ENCODE assay signal across 8 mouse cellular contexts in genomic region chr10:81356352-81356990, GRCm38 (mm10). TPM values are rescaled to one million over a fixed set of nuclear protein-coding genes. Genes with fewer than 3 reads are reported as not detected.
DNase-seq lines count a peak whose midpoint lies in the region; ATAC-seq and TF ChIP-seq lines count a peak whose summit lies in the region.

No protein-coding gene starts in this region.

- 6% methylated on average over 12 of the region's 12 CpGs for WGBS in bone marrow, adult 2 months
- WGBS in hindbrain, postnatal 0 days: 61% methylated on average over 12 of the region's 12 CpGs

- peak; percentile 12; the same call in 1 of the 2 replicates for TF ChIP-seq POLR2A in bone marrow, adult 2 months (IDR thresholded peaks at IDR 0.05; ENCODE audit: borderline replicate concordance, control insufficient read depth, low read depth, low read length)

- H3K4me1 ChIP-seq in bone marrow, adult 2 months (ENCODE audit: control insufficient read depth, insufficient read depth, low read length): peaks cover 5% of the 10 kb centered on the region; the same call in 1 of the 2 replicates
- peaks cover 10% of the 10 kb centered on the region; the same call in 1 of the 2 replicates for H3K4me1 ChIP-seq in hindbrain, postnatal 0 days (ENCODE audit: insufficient read depth, low read length)
- H3K4me1 ChIP-seq in megakaryocyte, embryonic 14.5 days: peaks cover 78% of the 10 kb centered on the region

- DNase-seq in heart, adult 11 months: peak; percentile 96
- DNase-seq in heart, postnatal 14 days: no peak
- DNase-seq in hindbrain, postnatal 0 days (ENCODE audit: low spot score): no peak
- no peak for DNase-seq in right cerebral cortex, adult 18-20 months
- DNase-seq in gastrocnemius, adult 8-10 months (ENCODE audit: low spot score in 2 of 2): no peak
- no peak for DNase-seq in urinary bladder, adult 18-20 months (ENCODE audit: low spot score in 2 of 2)

- ATAC-seq in hindbrain, postnatal 0 days: no peak

- peak overlapping the region; percentile 86 for H3K27ac ChIP-seq in bone marrow, adult 2 months (ENCODE audit: control insufficient read depth, insufficient read depth, low read depth, low read length, poor library complexity)
- no peak overlapping the region for H3K27ac ChIP-seq in hindbrain, postnatal 0 days

- H3K4me2 ChIP-seq in hindbrain, postnatal 0 days (ENCODE audit: low read depth, low read length): peak overlapping the region; percentile 91

- intact Hi-C loops in heart, postnatal 14 days (cut with DNase I): no loop called here

- no peaks in the 10 kb centered on the region for H3K9me3 ChIP-seq in hindbrain, postnatal 0 days (ENCODE audit: low read length)
- no peaks in the 10 kb centered on the region for H3K9me3 ChIP-seq in megakaryocyte, embryonic 14.5 days

- TF ChIP-seq CTCF in bone marrow, adult 2 months (IDR thresholded peaks at IDR 0.05; ENCODE audit: control insufficient read depth, insufficient read depth, low read length): no peak
- no peak for TF ChIP-seq CTCF in hindbrain, postnatal 0 days (IDR thresholded peaks at IDR 0.05; ENCODE audit: low read depth)

- H3K27me3 ChIP-seq in hindbrain, postnatal 0 days (ENCODE audit: insufficient read depth, low read length): no peaks in the 10 kb centered on the region
- no peaks in the 10 kb centered on the region for H3K27me3 ChIP-seq in megakaryocyte, embryonic 14.5 days (replicated peaks)

- 0 out of 2 replicates have a peak overlapping the region, but pooled peaks have one; percentile 21 for H3K9ac ChIP-seq in hindbrain, postnatal 0 days (replicated peaks; ENCODE audit: low read length)

- peak overlapping the region; percentile 62 for H3K4me3 ChIP-seq in bone marrow, adult 2 months (replicated peaks; ENCODE audit: control insufficient read depth, low read depth, low read length)
- no peak overlapping the region for H3K4me3 ChIP-seq in hindbrain, postnatal 0 days (ENCODE audit: low read length)
- H3K4me3 ChIP-seq in megakaryocyte, embryonic 14.5 days (replicated peaks): peak overlapping the region; percentile 100

- H3K36me3 ChIP-seq in hindbrain, postnatal 0 days (ENCODE audit: insufficient read depth, low read length): no peaks in the 10 kb centered on the region
- peaks cover 27% of the 10 kb centered on the region for H3K36me3 ChIP-seq in megakaryocyte, embryonic 14.5 days (replicated peaks; ENCODE audit: low read length)

RNA-seq across cellular contexts. Expression of gene Mfsd12, which starts 0.8 kb away (rescaled TPM):
- total RNA-seq in heart, postnatal 14 days (2021): 10 to 100 TPM; 11.7 to 14.3 TPM
- polyA plus RNA-seq in bone marrow, adult 2 months (2011; ENCODE audit: insufficient read depth, insufficient read length, low replicate concordance, missing spikeins): 11.0 and 14.3 TPM in 2 replicates
- total RNA-seq in hindbrain, postnatal 0 days (2014; rRNA removed): 34.4 and 38.1 TPM in 2 replicates
- 13.6 TPM in 2 replicates for polyA plus RNA-seq in hindbrain, postnatal 0 days (2015; fragmentation: Nextera tagmentation; extraction: Ambion mirVana)
- 20.2 and 44.1 TPM in 2 replicates for polyA plus RNA-seq in megakaryocyte, embryonic 14.5 days (2012; ENCODE audit: insufficient read depth, low replicate concordance)
- 1 to 10 TPM; 1.7 to 3.1 (median 2.1) TPM for total RNA-seq in gastrocnemius, adult 8-10 months (2022)

RNA-seq across cellular contexts. Expression of gene Hmg20b, which starts 6.2 kb away (rescaled TPM):
- total RNA-seq in heart, postnatal 14 days (2021): 10 to 100 TPM; 74.0 to 82.9 TPM
- 56.9 and 60.7 TPM in 2 replicates for polyA plus RNA-seq in bone marrow, adult 2 months (2011; ENCODE audit: insufficient read depth, insufficient read length, low replicate concordance, missing spikeins)
- total RNA-seq in hindbrain, postnatal 0 days (2014; rRNA removed): 20.8 and 28.5 TPM in 2 replicates
- 36.8 and 41.1 TPM in 2 replicates for polyA plus RNA-seq in hindbrain, postnatal 0 days (2015; fragmentation: Nextera tagmentation; extraction: Ambion mirVana)
- 302 and 601 TPM in 2 replicates for polyA plus RNA-seq in megakaryocyte, embryonic 14.5 days (2012; ENCODE audit: insufficient read depth, low replicate concordance)
- total RNA-seq in gastrocnemius, adult 8-10 months (2022): 10 to 100 TPM; 16.9 to 22.8 (median 21.1) TPM

RNA-seq across cellular contexts. Expression of gene 4930404N11Rik, which starts 9.1 kb away (rescaled TPM):
- total RNA-seq in heart, postnatal 14 days (2021): 1 to 10 TPM; 1.2 to 1.3 TPM
- polyA plus RNA-seq in bone marrow, adult 2 months (2011; ENCODE audit: insufficient read depth, insufficient read length, low replicate concordance, missing spikeins): 4.5 and 12.3 TPM in 2 replicates
- total RNA-seq in hindbrain, postnatal 0 days (2014; rRNA removed): not detected in 2 replicates
- 0.25 and 0.99 TPM in 2 replicates for polyA plus RNA-seq in hindbrain, postnatal 0 days (2015; fragmentation: Nextera tagmentation; extraction: Ambion mirVana)
- polyA plus RNA-seq in megakaryocyte, embryonic 14.5 days (2012; ENCODE audit: insufficient read depth, low replicate concordance): 30.6 and 109 TPM in 2 replicates
- total RNA-seq in gastrocnemius, adult 8-10 months (2022): under 1 TPM; 0.22 to 0.68 (median 0.60) TPM

RNA-seq across cellular contexts. Expression of gene Gipc3, which starts 13.4 kb away (rescaled TPM):
- 1 to 10 TPM; 5.2 to 5.5 TPM for total RNA-seq in heart, postnatal 14 days (2021)
- polyA plus RNA-seq in bone marrow, adult 2 months (2011; ENCODE audit: insufficient read depth, insufficient read length, low replicate concordance, missing spikeins): not detected in 2 replicates
- total RNA-seq in hindbrain, postnatal 0 days (2014; rRNA removed): 0.16 TPM in 1 of 2 replicates, not detected in the other
- not detected in 2 replicates for polyA plus RNA-seq in hindbrain, postnatal 0 days (2015; fragmentation: Nextera tagmentation; extraction: Ambion mirVana)
- polyA plus RNA-seq in megakaryocyte, embryonic 14.5 days (2012; ENCODE audit: insufficient read depth, low replicate concordance): 2.9 and 11.0 TPM in 2 replicates
- total RNA-seq in gastrocnemius, adult 8-10 months (2022): 1 to 10 TPM in 1 of 4 experiments, under 1 TPM in 3; 0.46 to 1.2 (median 0.73) TPM

RNA-seq across cellular contexts. Expression of gene Fzr1, which starts 21.8 kb away (rescaled TPM):
- 10 to 100 TPM; 30.5 to 32.7 TPM for total RNA-seq in heart, postnatal 14 days (2021)
- polyA plus RNA-seq in bone marrow, adult 2 months (2011; ENCODE audit: insufficient read depth, insufficient read length, low replicate concordance, missing spikeins): 126 and 131 TPM in 2 replicates
- total RNA-seq in hindbrain, postnatal 0 days (2014; rRNA removed): 106 and 118 TPM in 2 replicates
- polyA plus RNA-seq in hindbrain, postnatal 0 days (2015; fragmentation: Nextera tagmentation; extraction: Ambion mirVana): 131 and 134 TPM in 2 replicates
- polyA plus RNA-seq in megakaryocyte, embryonic 14.5 days (2012; ENCODE audit: insufficient read depth, low replicate concordance): 71.2 and 72.9 TPM in 2 replicates
- 10 to 100 TPM; 14.8 to 18.5 (median 16.6) TPM for total RNA-seq in gastrocnemius, adult 8-10 months (2022)
